Comparison of ENCODE assay signal across 18 mouse cellular contexts in the genomic region with DNA sequence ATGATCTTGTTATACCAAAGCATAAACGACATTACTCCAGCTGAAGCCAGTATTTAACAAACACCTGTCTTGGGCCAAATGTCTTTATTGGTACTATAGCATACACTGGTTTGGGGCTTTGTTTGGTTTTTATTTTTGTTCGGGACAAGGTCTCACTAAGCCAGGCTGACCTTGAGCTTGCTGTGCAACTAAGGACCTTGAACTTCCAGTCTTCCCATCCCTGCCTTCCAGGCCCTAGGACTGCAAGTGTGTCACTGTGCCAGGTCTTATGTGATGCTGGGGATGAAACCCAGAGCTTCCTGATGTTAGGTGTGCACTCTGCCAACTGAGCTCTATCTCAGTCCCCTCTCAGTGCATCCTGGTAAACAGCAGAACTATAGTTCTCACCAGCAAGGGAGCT.
"Had no signal": no experiment of that assay in that cellular context is flagged by ENCODE, and none has a peak within 500 bp of the region (broad histone marks: within the 10 kb centered on the region; RNA-seq: fewer than 3 reads in every experiment).

No protein-coding gene starts in this region.

- H3K4me2 ChIP-seq: limb, embryonic 12.5 days; limb, embryonic 15.5 days; liver, embryonic 11.5 days; lung, embryonic 14.5 days; midbrain, embryonic 13.5 days; neural tube, embryonic 13.5 days had no signal

- H3K9me3 ChIP-seq: limb, embryonic 12.5 days; limb, embryonic 15.5 days; megakaryocyte, embryonic 14.5 days; midbrain, embryonic 10.5 days; midbrain, embryonic 13.5 days; neural tube, embryonic 13.5 days had no signal

- H3K36me3 ChIP-seq: limb, embryonic 12.5 days; limb, embryonic 15.5 days; midbrain, embryonic 10.5 days; midbrain, embryonic 13.5 days; neural tube, embryonic 13.5 days had no signal

- DNase-seq: layer of hippocampus, postnatal 36 days; left cerebral cortex, postnatal 4 days; liver, postnatal 0 days; thymus, adult 18-20 months; thymus, postnatal 36 days had no signal

- H3K27me3 ChIP-seq: limb, embryonic 12.5 days; limb, embryonic 15.5 days; megakaryocyte, embryonic 14.5 days; midbrain, embryonic 13.5 days; neural tube, embryonic 13.5 days had no signal

- H3K4me3 ChIP-seq: left cerebral cortex, adult 2 months; limb, embryonic 12.5 days; limb, embryonic 15.5 days; midbrain, embryonic 10.5 days; midbrain, embryonic 13.5 days; myocyte; neural tube, embryonic 13.5 days had no signal

- H3K4me1 ChIP-seq: limb, embryonic 12.5 days; limb, embryonic 15.5 days; midbrain, embryonic 10.5 days; midbrain, embryonic 13.5 days; neural tube, embryonic 13.5 days had no signal

- ATAC-seq: midbrain, embryonic 13.5 days; midbrain, embryonic 16.5 days had no signal

- H3K9ac ChIP-seq: limb, embryonic 12.5 days; limb, embryonic 15.5 days; liver, embryonic 14.5 days; liver, postnatal 0 days; lung, embryonic 14.5 days; midbrain, embryonic 13.5 days; neural tube, embryonic 13.5 days had no signal

- H3K27ac ChIP-seq: kidney, postnatal 0 days; left cerebral cortex, adult 2 months; limb, embryonic 12.5 days; limb, embryonic 15.5 days; liver, embryonic 14.5 days; midbrain, embryonic 10.5 days; midbrain, embryonic 13.5 days; neural tube, embryonic 13.5 days had no signal
